Mouse (Mus musculus) erythroblast, embryonic 14.5 days (primary cell): Measurements from ENCODE around the gene Bcas3. TPM values are rescaled to one million over a fixed set of nuclear protein-coding genes. Genes with fewer than 3 reads are reported as not detected.

Experiments used
- H3K27me3 ChIP-seq: 2 replicates; pipeline ENCODE4 v1.6.1; 2012; ENCODE audit warnings: inconsistent platforms; ENCODE audit not compliant: control insufficient read depth
- H3K36me3 ChIP-seq: 2 replicates; pipeline ENCODE4 v1.6.1; 2012; ENCODE audit warnings: mild to moderate bottlenecking, inconsistent platforms; ENCODE audit not compliant: control insufficient read depth
- H3K4me1 ChIP-seq: 2 replicates; pipeline ENCODE4 v1.6.1; 2012; ENCODE audit warnings: inconsistent platforms; ENCODE audit not compliant: control insufficient read depth
- H3K4me3 ChIP-seq: replicated peaks from 2 replicates; pipeline ENCODE3; 2012; ENCODE audit warnings: moderate library complexity, mild to moderate bottlenecking, inconsistent platforms
- H3K9me3 ChIP-seq: 2 replicates; pipeline ENCODE4 v1.6.1; 2012; ENCODE audit warnings: low read length, inconsistent platforms, mixed read lengths; ENCODE audit not compliant: control insufficient read depth
- GATA1 ChIP-seq: IDR thresholded peaks from 2 replicates; pipeline ENCODE4 v1.6.1; 2012; ENCODE audit warnings: low read length, inconsistent platforms, mixed read lengths
- TAL1 ChIP-seq: IDR thresholded peaks from 3 replicates; pipeline ENCODE4 v1.6.1; 2012; ENCODE audit warnings: low read length, inconsistent platforms, mixed read lengths
- polyA plus RNA-seq: library from polyadenylated mRNA; stranded (reverse); fragments of >175 nt; gene quantifications from 2 replicates; pipeline ENCODE4 v1.2.3, GENCODE M21; 2012

Gene Bcas3
- polyA plus RNA-seq, 1 experiment, result 25.9 TPM

DNA sequence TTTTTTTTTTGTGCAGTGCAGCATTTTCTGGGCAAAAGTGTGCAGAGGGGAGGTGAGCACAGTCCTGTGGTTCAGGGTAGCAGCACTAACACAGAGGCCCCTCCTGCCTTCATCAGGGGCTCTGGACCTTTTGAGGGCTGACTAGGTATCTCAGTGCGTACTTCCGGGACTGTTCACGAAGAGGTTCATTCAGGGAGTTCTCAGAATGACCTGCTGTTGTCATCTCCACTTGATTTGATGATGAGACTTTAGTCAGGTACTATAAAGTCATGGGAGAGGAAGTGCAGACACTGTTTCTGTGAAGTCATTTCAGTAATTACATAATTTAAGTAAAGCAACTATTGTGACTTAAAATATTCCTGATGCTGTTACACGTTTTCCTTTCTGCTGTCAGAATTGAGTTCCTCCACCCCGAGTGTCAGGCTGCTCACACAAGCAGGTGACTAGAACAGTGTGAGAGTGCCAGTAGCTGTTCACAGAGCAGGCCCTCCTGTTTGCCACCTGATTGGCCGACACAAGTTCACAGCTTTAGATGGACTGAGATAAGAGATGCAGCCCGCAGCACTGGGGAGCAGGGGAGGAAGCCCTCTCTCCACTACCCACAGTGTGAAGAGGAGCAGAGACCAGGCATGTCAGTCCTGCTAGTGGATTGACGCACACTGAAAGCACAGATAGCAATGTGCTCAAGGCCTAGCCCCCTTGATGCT lies 100.8 kb downstream of the Bcas3 start:
- Histone ChIP-seq H3K9me3 (no peaks in the 10 kb centered on the region), H3K27me3 (no peaks in the 10 kb centered on the region), H3K36me3 (peaks cover 6% of the 10 kb centered on the region), H3K4me3 (no peak overlapping the region), H3K4me1 (no peaks in the 10 kb centered on the region)
- TF ChIP-seq TAL1 (no peak), GATA1 (no peak)

DNA sequence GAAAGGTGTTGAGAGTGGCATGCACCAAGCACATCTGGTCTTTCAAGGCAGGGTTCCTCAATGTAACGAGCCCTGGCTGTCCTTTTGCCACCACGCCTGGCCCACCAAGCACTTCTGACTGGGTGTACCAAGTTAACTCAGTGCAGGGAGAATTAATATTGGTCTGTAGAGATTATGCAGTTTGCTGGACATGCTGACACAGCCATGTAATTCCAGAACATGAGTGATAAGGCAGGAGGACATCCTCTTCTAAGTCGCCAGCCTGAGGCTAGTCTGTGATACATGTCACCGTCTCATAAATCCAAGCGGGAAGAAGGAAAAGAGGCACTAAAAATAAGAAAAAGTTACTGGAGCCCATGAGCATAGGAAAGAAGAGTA lies 101.3 kb downstream of the Bcas3 start:
- Histone ChIP-seq H3K4me3 (no peak overlapping the region), H3K27me3 (no peaks in the 10 kb centered on the region), H3K9me3 (no peaks in the 10 kb centered on the region), H3K4me1 (no peaks in the 10 kb centered on the region), H3K36me3 (peaks cover 6% of the 10 kb centered on the region)
- no peak for TF ChIP-seq GATA1
- TF ChIP-seq TAL1, result no peak

DNA sequence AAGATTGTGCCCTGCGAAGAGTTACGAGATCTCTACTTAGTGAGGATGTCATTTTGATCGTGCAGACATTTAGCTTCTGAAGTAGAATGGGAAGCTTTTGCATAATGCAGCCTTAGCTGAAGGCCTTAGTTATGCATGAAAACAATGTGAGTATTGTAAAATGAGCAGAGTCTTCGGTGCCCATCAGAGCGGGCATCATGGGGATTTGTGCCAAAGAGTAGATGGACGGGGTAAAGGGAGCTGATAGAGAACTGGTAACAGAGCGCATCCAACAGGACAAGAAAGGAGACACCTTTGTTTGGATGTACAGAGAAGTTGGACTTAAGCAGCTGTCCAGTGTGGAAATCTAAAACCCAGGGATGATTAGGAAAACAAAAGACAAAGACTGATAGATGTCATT lies 108.6 kb downstream of the Bcas3 start:
- no peaks in the 10 kb centered on the region for H3K4me1 ChIP-seq
- H3K36me3 ChIP-seq, result 0 out of 2 replicates have a peak, but pooled peaks cover 2% of the 10 kb centered on the region
- no peak overlapping the region for H3K4me3 ChIP-seq
- H3K9me3 ChIP-seq, result no peaks in the 10 kb centered on the region
- H3K27me3 ChIP-seq, result no peaks in the 10 kb centered on the region
- no peak for TF ChIP-seq TAL1
- TF ChIP-seq GATA1, result no peak

DNA sequence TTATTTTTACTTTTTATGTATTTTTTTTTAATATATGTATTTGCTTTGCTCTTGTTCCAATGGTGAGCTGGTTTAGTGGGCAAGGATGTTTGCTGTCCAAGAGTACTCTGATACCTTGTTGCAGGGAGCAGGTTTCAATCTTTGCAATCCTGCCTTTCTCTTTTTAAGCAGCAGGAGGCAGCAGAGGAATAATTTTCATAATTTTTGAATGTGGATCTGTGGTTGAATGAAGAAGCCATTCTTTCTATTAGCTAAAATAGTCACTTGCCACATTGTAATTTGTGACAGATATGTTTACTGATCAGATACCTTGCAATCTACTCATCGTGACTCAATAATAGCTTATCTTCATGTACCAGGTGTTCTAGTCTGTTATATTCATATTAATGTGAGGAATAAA lies 116.6 kb downstream of the Bcas3 start:
- TF ChIP-seq GATA1 (no peak), TAL1 (no peak)
- Histone ChIP-seq H3K4me1 (no peaks in the 10 kb centered on the region), H3K36me3 (0 out of 2 replicates have a peak, but pooled peaks cover 2% of the 10 kb centered on the region), H3K9me3 (no peaks in the 10 kb centered on the region), H3K4me3 (no peak overlapping the region), H3K27me3 (no peaks in the 10 kb centered on the region)

DNA sequence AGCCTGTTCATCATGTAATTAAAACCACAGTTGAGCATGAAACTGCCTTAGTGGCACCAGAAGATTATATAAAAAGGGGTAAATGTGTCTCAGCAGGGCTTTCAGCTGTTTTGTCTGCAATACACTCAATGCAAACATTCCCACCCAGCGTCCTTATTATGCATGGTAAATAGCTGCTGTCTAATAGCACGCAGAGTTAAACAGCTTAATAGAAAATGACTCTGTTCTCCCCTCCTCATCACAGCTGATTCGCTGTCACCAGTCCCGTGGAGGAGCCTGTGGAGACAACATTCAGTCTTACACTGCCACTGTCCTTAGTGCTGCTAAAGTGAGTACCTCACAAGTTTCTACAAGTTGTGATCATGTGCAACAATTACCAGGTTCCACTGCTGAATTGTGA lies 117.5 kb downstream of the Bcas3 start:
- H3K4me3 ChIP-seq, result no peak overlapping the region
- H3K4me1 ChIP-seq, result no peaks in the 10 kb centered on the region
- H3K27me3 ChIP-seq, result no peaks in the 10 kb centered on the region
- TF ChIP-seq GATA1, result no peak
- TF ChIP-seq TAL1, result no peak
- no peaks in the 10 kb centered on the region for H3K9me3 ChIP-seq
- H3K36me3 ChIP-seq, result 0 out of 2 replicates have a peak, but pooled peaks cover 2% of the 10 kb centered on the region

DNA sequence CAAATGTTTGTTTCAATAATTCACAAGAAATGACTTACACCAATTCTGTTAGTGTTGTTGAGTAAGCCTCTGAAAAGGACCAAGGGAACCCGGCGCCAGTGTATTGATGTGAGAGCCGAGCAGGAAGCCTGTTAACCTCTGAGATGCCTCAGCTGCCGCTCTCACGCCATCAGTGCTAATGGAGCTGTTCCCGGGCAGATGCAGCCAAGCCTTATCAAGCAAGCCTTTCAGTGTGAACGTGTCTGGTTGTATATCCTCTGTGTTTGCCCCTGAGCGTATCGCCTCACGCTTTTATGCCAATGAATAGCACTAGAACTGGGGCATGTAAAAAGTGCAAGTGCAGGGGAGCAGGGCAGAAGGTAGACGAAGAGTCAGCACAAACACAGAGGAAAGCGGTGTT lies 121.4 kb downstream of the Bcas3 start:
- H3K27me3 ChIP-seq, result no peaks in the 10 kb centered on the region
- no peaks in the 10 kb centered on the region for H3K36me3 ChIP-seq
- H3K9me3 ChIP-seq, result no peaks in the 10 kb centered on the region
- no peak for TF ChIP-seq TAL1
- TF ChIP-seq GATA1, result no peak
- no peak overlapping the region for H3K4me3 ChIP-seq
- H3K4me1 ChIP-seq, result no peaks in the 10 kb centered on the region

DNA sequence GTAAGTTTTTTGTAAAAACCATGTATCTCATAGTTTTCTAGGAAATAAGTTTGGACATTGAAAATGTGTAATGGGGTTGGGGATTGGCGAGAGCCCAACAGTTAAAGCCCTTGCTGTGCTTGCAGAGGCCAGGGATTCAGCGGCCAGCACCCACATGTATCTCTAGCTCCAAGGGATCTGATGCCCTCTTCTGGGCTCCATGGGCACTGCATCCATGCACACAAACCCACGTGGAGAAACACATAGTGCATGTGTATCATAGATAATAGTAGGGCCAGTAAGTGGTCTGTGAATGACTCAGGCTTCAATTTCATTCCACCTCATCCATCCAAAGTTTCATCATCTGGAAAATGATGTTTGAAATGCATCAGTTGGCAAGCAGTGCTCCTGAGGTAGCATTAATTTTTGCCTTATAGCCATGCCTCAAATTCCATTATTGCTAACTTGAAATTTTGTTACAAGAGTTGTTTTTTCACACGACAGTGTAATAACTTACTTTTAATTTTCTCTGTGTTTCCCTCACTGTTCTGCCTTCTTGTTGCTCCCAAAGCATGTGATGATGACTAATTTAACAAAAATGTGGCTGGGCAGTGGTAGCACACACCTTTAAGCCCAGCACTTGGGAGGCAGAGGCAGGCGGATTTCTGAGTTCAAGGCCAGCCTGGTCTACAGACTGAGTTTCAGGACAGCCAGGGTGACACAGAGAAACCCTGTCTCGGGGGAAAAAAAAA lies 129.9 kb downstream of the Bcas3 start:
- H3K4me3 ChIP-seq, result no peak overlapping the region

DNA sequence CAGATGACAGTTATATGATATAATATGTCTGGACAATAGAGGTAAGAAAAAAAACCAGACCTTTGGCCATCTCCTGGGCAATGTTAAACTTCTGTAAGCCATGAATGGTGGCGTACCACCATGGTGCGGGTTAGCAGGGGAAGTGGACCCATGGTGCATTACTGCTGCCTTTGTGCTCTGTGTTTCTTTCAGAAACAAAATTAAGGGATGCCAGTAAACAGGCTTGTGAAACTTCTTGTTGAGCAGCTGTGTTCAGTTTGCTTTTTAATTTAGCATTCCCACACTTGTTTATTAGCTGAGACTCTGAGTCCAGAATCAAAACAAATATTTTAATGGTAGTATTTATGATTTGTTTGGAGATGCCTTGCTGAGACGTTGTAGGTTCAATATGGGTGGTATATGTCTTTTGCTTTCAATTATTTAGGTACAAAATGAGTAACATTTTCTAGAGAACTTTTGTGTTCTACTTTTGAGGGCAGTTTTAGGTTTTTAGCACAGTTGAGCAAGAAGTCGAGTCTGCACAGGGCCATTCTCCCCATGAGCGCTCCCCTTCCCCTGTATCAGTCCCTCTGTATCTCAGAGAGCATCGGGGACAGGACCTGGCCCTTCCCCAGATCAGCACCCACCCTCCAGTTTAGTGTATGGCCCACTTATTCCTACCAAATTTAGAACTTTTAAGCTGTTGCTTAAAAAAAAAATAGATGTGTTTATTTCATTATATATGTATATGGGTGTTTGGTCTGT lies 132.4 kb downstream of the Bcas3 start:
- TF ChIP-seq TAL1 (no peak), GATA1 (no peak)
- Histone ChIP-seq H3K36me3 (peaks cover 4% of the 10 kb centered on the region; the same call in 1 of the 2 replicates), H3K27me3 (no peaks in the 10 kb centered on the region), H3K4me1 (no peaks in the 10 kb centered on the region), H3K4me3 (no peak overlapping the region), H3K9me3 (no peaks in the 10 kb centered on the region)

More for the DNA sequence above, 129.9 kb downstream of the Bcas3 start:
- H3K4me1 ChIP-seq, result no peaks in the 10 kb centered on the region
- no peaks in the 10 kb centered on the region for H3K27me3 ChIP-seq
- no peaks in the 10 kb centered on the region for H3K9me3 ChIP-seq
- H3K36me3 ChIP-seq, result peaks cover 4% of the 10 kb centered on the region; the same call in 1 of the 2 replicates
- no peak for TF ChIP-seq TAL1
- TF ChIP-seq GATA1, result no peak

DNA sequence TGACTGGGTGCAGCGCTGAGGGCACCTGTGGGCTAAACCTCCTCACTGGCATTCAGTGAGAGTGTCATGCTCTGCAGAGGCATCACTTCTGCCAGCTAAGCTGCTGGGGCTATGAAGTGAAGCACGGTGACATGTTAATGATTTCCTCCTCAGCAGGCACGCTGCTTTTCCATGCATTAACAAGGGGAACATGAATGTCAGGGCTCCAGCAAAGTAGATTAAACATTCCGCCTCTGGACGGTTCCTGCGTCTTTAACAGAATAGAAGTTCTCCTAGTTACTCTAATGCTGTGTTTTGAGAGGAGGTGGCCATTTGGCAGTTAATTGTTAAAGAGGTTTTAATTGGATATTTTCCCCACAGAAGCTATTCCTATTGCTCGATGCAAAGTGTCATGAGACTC lies 134.5 kb downstream of the Bcas3 start:
- Histone ChIP-seq H3K27me3 (no peaks in the 10 kb centered on the region), H3K9me3 (no peaks in the 10 kb centered on the region), H3K4me3 (no peak overlapping the region), H3K4me1 (no peaks in the 10 kb centered on the region), H3K36me3 (peaks cover 4% of the 10 kb centered on the region; the same call in 1 of the 2 replicates)
- TF ChIP-seq GATA1 (no peak), TAL1 (no peak)
